Mouse (Mus musculus): Measurements from ENCODE around the gene Sall1.

Gene Sall1

GRCm38 (mm10) chr8:89037536-89038236 lies 6.3 kb downstream of the Sall1 start:
- no peak for DNase-seq

- no peak for DNase-seq
These were observed 11.6 kb downstream of the Sall1 start for GRCm38 (mm10) chr8:89032412-89032811.

- no peak for DNase-seq
These were observed 15.8 kb downstream of the Sall1 start for GRCm38 (mm10) chr8:89028156-89028555.

GRCm38 (mm10) chr8:89026139-89026520 lies 17.8 kb downstream of the Sall1 start:
- no peak for DNase-seq

GRCm38 (mm10) chr8:89025281-89026138 lies 18.5 kb downstream of the Sall1 start:
- DNase-seq: no peak

GRCm38 (mm10) chr8:89024796-89025195 lies 19.2 kb downstream of the Sall1 start:
- no peak for DNase-seq

GRCm38 (mm10) chr8:89021139-89021538 lies 22.8 kb downstream of the Sall1 start:
- DNase-seq: no peak

- peak in 1 of 2 experiments; percentile 18 for DNase-seq
These were observed 26.1 kb downstream of the Sall1 start for GRCm38 (mm10) chr8:89017891-89018290.

- DNase-seq: no peak
These were observed 27.4 kb downstream of the Sall1 start for GRCm38 (mm10) chr8:89016465-89017070.

- no peak for DNase-seq
These were observed 28.4 kb downstream of the Sall1 start for GRCm38 (mm10) chr8:89015539-89015938.

- DNase-seq: no peak
These were observed 31.0 kb downstream of the Sall1 start for GRCm38 (mm10) chr8:89012853-89013534.

- DNase-seq: no peak
These were observed 31.8 kb downstream of the Sall1 start for GRCm38 (mm10) chr8:89012024-89012712.

GRCm38 (mm10) chr8:89008784-89009183 lies 35.2 kb downstream of the Sall1 start:
- DNase-seq: no peak

GRCm38 (mm10) chr8:89007114-89007513 lies 36.8 kb downstream of the Sall1 start:
- no peak for DNase-seq

- DNase-seq: no peak
These were observed 37.5 kb downstream of the Sall1 start for GRCm38 (mm10) chr8:89006426-89006825.

- DNase-seq: no peak
These were observed 38.2 kb downstream of the Sall1 start for GRCm38 (mm10) chr8:89005797-89006196.

GRCm38 (mm10) chr8:89004041-89004440 lies 39.9 kb downstream of the Sall1 start:
- DNase-seq: no peak

- DNase-seq: no peak
These were observed 40.5 kb downstream of the Sall1 start for GRCm38 (mm10) chr8:89003336-89003896.

GRCm38 (mm10) chr8:89002128-89002527 lies 41.8 kb downstream of the Sall1 start:
- no peak for DNase-seq

- DNase-seq: no peak
These were observed 46.7 kb downstream of the Sall1 start for GRCm38 (mm10) chr8:88997276-88997675.

- DNase-seq: no peak
These were observed 52.0 kb downstream of the Sall1 start for GRCm38 (mm10) chr8:88991780-88992509.
